Mouse (Mus musculus) ES-CJ7 (cell line): Measurements from ENCODE around the gene 1700001L19Rik.
"Not testable (repeated sequence)": the region's sequence is repeated elsewhere in the genome, so short reads cannot be mapped to it uniquely, and the experiment has no call there.

Source experiments
- DNase-seq: peaks from one replicate; pipeline ENCODE4 v3.0.0; 2011; ENCODE audit warnings: low read depth, low spot score

Gene 1700001L19Rik

GRCm38 (mm10) chr13:68597199-68597598 is at the start of gene 1700001L19Rik:
Gene 1700001L19Rik, plus strand, starts transcription at chr13:68597421.
- no peak for DNase-seq

GRCm38 (mm10) chr13:68553391-68553790 is 43.8 kb upstream of the 1700001L19Rik start:
- DNase-seq, result not testable (repeated sequence)

GRCm38 (mm10) chr13:68568110-68568509 is 29.1 kb upstream of the 1700001L19Rik start:
- peak; percentile 5 for DNase-seq

GRCm38 (mm10) chr13:68568548-68568947 is 28.7 kb upstream of the 1700001L19Rik start:
- DNase-seq, result peak; percentile 1

GRCm38 (mm10) chr13:68569589-68570336 is 27.5 kb upstream of the 1700001L19Rik start:
- DNase-seq, result peak; percentile 81

- DNase-seq, result peak; percentile 0
These were observed 25.0 kb upstream of the 1700001L19Rik start for GRCm38 (mm10) chr13:68572247-68572646.

GRCm38 (mm10) chr13:68572966-68573913 is 24.0 kb upstream of the 1700001L19Rik start:
- DNase-seq, result peak; percentile 61

- no peak for DNase-seq
These were observed 22.8 kb upstream of the 1700001L19Rik start for GRCm38 (mm10) chr13:68574398-68574797.

- DNase-seq, result no peak
These were observed 19.3 kb upstream of the 1700001L19Rik start for GRCm38 (mm10) chr13:68577945-68578344.

GRCm38 (mm10) chr13:68581086-68581740 is 16.0 kb upstream of the 1700001L19Rik start:
- peak; percentile 34 for DNase-seq

GRCm38 (mm10) chr13:68581747-68582516 is 15.3 kb upstream of the 1700001L19Rik start, which contains the start of the genes Mtrr and Fastkd3:
Gene Mtrr, minus strand, starts transcription at chr13:68582149.
Gene Fastkd3, plus strand, starts transcription at chr13:68582234.
- peak; percentile 96 for DNase-seq

- no peak for DNase-seq
These were observed 14.8 kb upstream of the 1700001L19Rik start for GRCm38 (mm10) chr13:68582517-68582780.

GRCm38 (mm10) chr13:68583961-68584360 is 13.3 kb upstream of the 1700001L19Rik start:
- no peak for DNase-seq

- DNase-seq, result no peak
These were observed 11.8 kb upstream of the 1700001L19Rik start for GRCm38 (mm10) chr13:68585441-68585840.

- DNase-seq, result no peak
These were observed 8.9 kb upstream of the 1700001L19Rik start for GRCm38 (mm10) chr13:68588352-68588751.

GRCm38 (mm10) chr13:68593797-68594196 is 3.4 kb upstream of the 1700001L19Rik start:
- peak; percentile 42 for DNase-seq

GRCm38 (mm10) chr13:68597667-68598066 is 446 bp downstream of the 1700001L19Rik start:
- peak; percentile 30 for DNase-seq

GRCm38 (mm10) chr13:68598953-68599352 is 1.7 kb downstream of the 1700001L19Rik start:
- peak; percentile 30 for DNase-seq

- no peak for DNase-seq
These were observed 4.0 kb downstream of the 1700001L19Rik start for GRCm38 (mm10) chr13:68601184-68601583.

- no peak for DNase-seq
These were observed 5.9 kb downstream of the 1700001L19Rik start for GRCm38 (mm10) chr13:68603085-68603484.

GRCm38 (mm10) chr13:68605689-68606126 is 8.5 kb downstream of the 1700001L19Rik start:
- DNase-seq, result peak; percentile 79
